ENCODE assay signal across 8 mouse cellular contexts in the genomic region with DNA sequence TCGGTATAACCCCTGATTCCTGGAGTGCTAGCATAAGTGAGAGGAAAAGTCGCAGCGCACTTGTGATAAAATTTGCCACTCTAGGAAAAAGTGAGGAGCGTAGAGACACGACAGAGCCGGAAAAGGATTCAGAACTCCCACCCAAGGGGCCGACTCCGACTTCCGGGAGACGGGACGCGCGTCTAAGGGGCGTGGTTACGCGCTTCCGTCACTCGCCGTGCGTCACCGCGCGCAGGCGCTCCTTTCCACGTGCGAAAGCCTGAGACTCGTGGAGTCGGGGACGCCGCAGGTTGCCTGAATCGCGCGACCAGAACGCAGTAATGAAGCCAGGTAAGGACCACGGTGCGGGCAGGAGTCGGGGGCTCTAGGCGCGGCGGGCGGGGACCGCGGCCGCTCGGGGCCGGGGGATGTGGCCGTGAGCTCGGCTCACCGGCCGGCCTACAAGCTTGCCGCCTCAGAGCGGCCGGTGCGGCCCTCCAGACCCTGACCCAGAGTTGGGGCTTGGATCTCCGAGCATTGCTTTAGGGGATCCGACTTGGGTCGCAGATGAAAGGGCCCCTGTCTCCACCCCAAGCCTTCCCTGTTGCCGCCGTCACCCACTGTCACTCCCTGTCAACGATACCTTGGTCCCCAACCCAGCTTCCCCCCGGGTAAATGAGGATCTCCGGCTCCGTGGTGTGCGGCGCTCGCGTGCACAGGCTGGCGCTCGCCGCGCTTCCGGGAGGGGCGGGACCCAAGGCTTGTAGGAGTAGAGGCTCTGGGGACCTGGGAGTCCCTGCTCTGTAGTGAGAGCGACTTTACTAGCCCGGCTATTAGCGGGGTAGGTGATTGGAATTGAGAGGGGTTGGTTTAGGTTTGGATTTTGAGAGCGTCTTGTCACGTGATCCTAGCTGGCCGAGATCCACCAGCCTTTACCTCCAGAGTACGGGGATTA. TPM values are rescaled to one million over a fixed set of nuclear protein-coding genes. Genes with fewer than 3 reads are reported as not detected.
A peak's percentile ranks its signal among the peaks of the same experiment; 100 is the strongest.
DNase-seq lines count a peak whose midpoint lies in the region; ATAC-seq lines count a peak whose summit lies in the region.

A gene (plus strand): TSS at position 222 of the 934 bp plus-strand sequence.

- peak within 1 kb of the TSS; percentile 83 for H3K4me2 ChIP-seq in hindbrain, embryonic 11.5 days (replicated peaks; ENCODE audit: low read depth, low read length)

- peak within 1 kb of the TSS; percentile 74 for H3K9ac ChIP-seq in hindbrain, embryonic 11.5 days (ENCODE audit: low read depth, low read length)

- peak within 1 kb of the TSS; percentile 86 for H3K4me3 ChIP-seq in hindbrain, embryonic 11.5 days (ENCODE audit: low read depth, low read length)

- peak; percentile 92 for ATAC-seq in hindbrain, embryonic 11.5 days (ENCODE audit: low FRiP score)

- no peaks in the 10 kb centered on the region for H3K9me3 ChIP-seq in hindbrain, embryonic 11.5 days (ENCODE audit: control insufficient read depth, low read length)

- H3K4me1 ChIP-seq in hindbrain, embryonic 11.5 days (replicated peaks; ENCODE audit: control insufficient read depth, insufficient read depth, low read length) = peaks cover 5% of the 10 kb centered on the region; the same call in 1 of the 2 replicates

- H3K36me3 ChIP-seq in hindbrain, embryonic 11.5 days (ENCODE audit: control insufficient read depth, insufficient read depth, low read length) = no peaks in the 10 kb centered on the region

- WGBS in hindbrain, embryonic 11.5 days = under 1% methylated on average over 77 of the region's 80 CpGs

- DNase-seq in MN1 (ENCODE audit: low spot score) = peak; percentile 94
- DNase-seq in cerebellum, adult 9-10 months = peak; percentile 85
- DNase-seq in frontal cortex, adult 2 months (ENCODE audit: extremely low spot score in 1 of 2, low spot score in 1 of 2) = peak; percentile 83 to 93
- DNase-seq in hindbrain, embryonic 11.5 days (ENCODE audit: low spot score) = peak; percentile 97
- DNase-seq in layer of hippocampus, postnatal 10 days (ENCODE audit: low spot score in 2 of 2) = peak; percentile 87 to 91
- peak; percentile 95 for DNase-seq in lung, postnatal 10 days
- DNase-seq in ovary, postnatal 36 days (ENCODE audit: low spot score) = peak; percentile 89
- peak; percentile 92 for DNase-seq in thymus, postnatal 25 days

- peak within 1 kb of the TSS; percentile 65 for H3K27ac ChIP-seq in hindbrain, embryonic 11.5 days (ENCODE audit: low read depth, low read length)

- no peaks in the 10 kb centered on the region for H3K27me3 ChIP-seq in hindbrain, embryonic 11.5 days (ENCODE audit: control insufficient read depth, insufficient read depth, low read length)

RNA-seq across cellular contexts. Expression of the gene that starts here (rescaled TPM):
- polyA plus RNA-seq in frontal cortex, adult 2 months (2012; rRNA removed) = 90.7 and 99.6 TPM in 2 replicates
- polyA plus RNA-seq in hindbrain, embryonic 11.5 days (2014; fragmentation: Nextera tagmentation; extraction: Ambion mirVana) = 38.3 and 45.9 TPM in 2 replicates
- 10 to 100 TPM; 69.3 to 77.2 TPM for total RNA-seq in layer of hippocampus, postnatal 10 days (2021)

Comparison
In these comparisons a context has a peak if more than half of its experiments do, and no peak if none do; other contexts are left out.
1. Peak in every context shown above with its lines: DNase-seq, ATAC-seq, H3K4me3 ChIP-seq and H3K27ac ChIP-seq.